Mouse (Mus musculus): ENCODE data around the gene Rps6kc1.

- TF ChIP-seq POLR2A (IDR thresholded peaks at IDR 0.05; ENCODE audit: control insufficient read depth, extremely low read depth, insufficient read depth, low read length, poor library complexity) (no peak), CTCF (IDR thresholded peaks at IDR 0.05; ENCODE audit: borderline replicate concordance, control insufficient read depth, extremely low read depth, insufficient read depth, low read length, poor library complexity) (no peak)
These were observed 246.6 kb downstream of the Rps6kc1 start for GRCm38 (mm10) chr1:190664767-190665489.

Measured in thymus, adult 2 months (tissue).